Mouse (Mus musculus) hindbrain, embryonic 14.5 days (tissue): ENCODE data around the gene Drc7. TPM values are rescaled to one million over a fixed set of nuclear protein-coding genes. Genes with fewer than 3 reads are reported as not detected.

ENCODE experiments used
- ATAC-seq: fragments of 200-750 bp; cut with Nextera tagmentation; 2 replicates; pipeline ENCODE4 v1.8.0; 2017; ENCODE audit warnings: moderate number of reproducible peaks, mild to moderate bottlenecking, moderate TSS enrichment, moderate library complexity; ENCODE audit not compliant: low FRiP score
- DNase-seq: peaks from one replicate; pipeline ENCODE4 v3.0.0-alpha.2; 2015; ENCODE audit warnings: low spot score
- H3K27ac ChIP-seq: fragments of 300-500 bp; sonication (generic); 2 replicates; pipeline ENCODE4 v1.5.1; 2014; ENCODE audit warnings: mild to moderate bottlenecking, moderate library complexity
- H3K27me3 ChIP-seq: fragments of 300-500 bp; sonication (generic); 2 replicates; pipeline ENCODE4 v1.6.1; 2014; ENCODE audit warnings: mild to moderate bottlenecking, low read length, mixed read lengths; ENCODE audit not compliant: control insufficient read depth, insufficient read depth
- H3K36me3 ChIP-seq: fragments of 300-500 bp; sonication (generic); replicated peaks from 2 replicates; pipeline ENCODE4 v1.6.1; 2014; ENCODE audit not compliant: control insufficient read depth, insufficient read depth
- H3K4me1 ChIP-seq: fragments of 300-500 bp; sonication (generic); replicated peaks from 2 replicates; pipeline ENCODE4 v1.6.1; 2014; ENCODE audit warnings: antibody characterized with exemption, low read length, mixed read lengths; ENCODE audit not compliant: control insufficient read depth, insufficient read depth
- H3K4me2 ChIP-seq: fragments of 300-500 bp; sonication (generic); replicated peaks from 2 replicates; pipeline ENCODE4 v1.6.1; 2014; ENCODE audit warnings: mild to moderate bottlenecking, moderate library complexity
- H3K4me3 ChIP-seq: fragments of 300-500 bp; sonication (generic); replicated peaks from 2 replicates; pipeline ENCODE4 v1.5.1; 2014; ENCODE audit warnings: mild to moderate bottlenecking, low read length
- H3K9ac ChIP-seq: fragments of 300-500 bp; sonication (generic); 2 replicates; pipeline ENCODE4 v1.6.1; 2014
- H3K9me3 ChIP-seq: fragments of 300-500 bp; sonication (generic); 2 replicates; pipeline ENCODE4 v1.6.1; 2016; ENCODE audit warnings: low read length; ENCODE audit not compliant: control insufficient read depth
- WGBS: fragments of 180-500 bp; shearing (Covaris S2); extraction: QIAGEN DNeasy Blood & Tissue Kit; methylation state at CpG from one replicate; pipeline ENCODE4 v1.1.7; 2014; 5-methylcytosine and 5-hydroxymethylcytosine counted together
- polyA plus RNA-seq: library from polyadenylated mRNA; unstranded; fragments of >200 nt; fragmentation: Nextera tagmentation; extraction: Ambion mirVana; gene quantifications from 2 replicates; pipeline ENCODE4 v1.2.1, GENCODE M21; 2014

The Drc7 gene
- 1.8 and 2.3 TPM in 2 replicates for polyA plus RNA-seq

GRCm38 (mm10) chr8:95054927-95055510 lies at the start of gene Drc7:
Gene Drc7, plus strand, starts transcription at chr8:95055103.
- WGBS: 31% methylated on average over 2 of the region's 2 CpGs
- Histone ChIP-seq H3K4me3 (no peak within 1 kb of the TSS), H3K9ac (no peak within 1 kb of the TSS), H3K36me3 (no peaks in the 10 kb centered on the region), H3K4me1 (no peaks in the 10 kb centered on the region), H3K27ac (no peak within 1 kb of the TSS), H3K27me3 (no peaks in the 10 kb centered on the region), H3K4me2 (0 out of 2 replicates have a peak within 1 kb of the TSS, but pooled peaks have one; percentile 9), H3K9me3 (no peaks in the 10 kb centered on the region)
- ATAC-seq (peak; percentile 65), DNase-seq (peak; percentile 40)

- Histone ChIP-seq H3K36me3 (peaks cover 81% of the 10 kb centered on the region), H3K4me2 (no peak overlapping the region), H3K27me3 (no peaks in the 10 kb centered on the region), H3K27ac (no peak overlapping the region), H3K4me3 (no peak overlapping the region), H3K9me3 (no peaks in the 10 kb centered on the region), H3K9ac (no peak overlapping the region), H3K4me1 (no peaks in the 10 kb centered on the region; the same call in 1 of the 2 replicates)
- WGBS: 89% methylated on average over 15 of the region's 15 CpGs
- DNase-seq (no peak), ATAC-seq (no peak)
These were observed 42.4 kb upstream of the Drc7 start for GRCm38 (mm10) chr8:95012442-95012919.

GRCm38 (mm10) chr8:95015866-95016265 lies 39.0 kb upstream of the Drc7 start:
- 79% methylated on average over 4 of the region's 4 CpGs for WGBS
- Histone ChIP-seq H3K4me3 (no peak overlapping the region), H3K4me2 (no peak overlapping the region), H3K27ac (no peak overlapping the region), H3K36me3 (peaks cover 47% of the 10 kb centered on the region), H3K9me3 (no peaks in the 10 kb centered on the region), H3K4me1 (no peaks in the 10 kb centered on the region; the same call in 1 of the 2 replicates), H3K27me3 (no peaks in the 10 kb centered on the region), H3K9ac (0 out of 2 replicates have a peak overlapping the region, but pooled peaks have one; percentile 10)
- no peak for DNase-seq
- ATAC-seq: no peak

- Histone ChIP-seq H3K4me2 (no peak overlapping the region), H3K9ac (no peak overlapping the region), H3K9me3 (no peaks in the 10 kb centered on the region), H3K27me3 (no peaks in the 10 kb centered on the region), H3K36me3 (peaks cover 39% of the 10 kb centered on the region), H3K4me3 (no peak overlapping the region), H3K4me1 (no peaks in the 10 kb centered on the region; the same call in 1 of the 2 replicates), H3K27ac (no peak overlapping the region)
- 26% methylated on average over 4 of the region's 4 CpGs for WGBS
- no peak for ATAC-seq
- no peak for DNase-seq
These were observed 38.2 kb upstream of the Drc7 start for GRCm38 (mm10) chr8:95016684-95017083.

GRCm38 (mm10) chr8:95017451-95017850 lies 37.5 kb upstream of the Drc7 start, which contains the start of gene Adgrg3:
Gene Adgrg3, plus strand, starts transcription at chr8:95017692.
- no peaks in the 10 kb centered on the region for H3K9me3 ChIP-seq
- H3K27me3 ChIP-seq: no peaks in the 10 kb centered on the region
- no peak within 1 kb of the TSS for H3K4me2 ChIP-seq
- 83% methylated on average over 11 of the region's 11 CpGs for WGBS
- peaks cover 31% of the 10 kb centered on the region for H3K36me3 ChIP-seq
- no peaks in the 10 kb centered on the region; the same call in 1 of the 2 replicates for H3K4me1 ChIP-seq
- H3K9ac ChIP-seq: no peak within 1 kb of the TSS
- no peak within 1 kb of the TSS for H3K4me3 ChIP-seq
- no peak for ATAC-seq
- no peak for DNase-seq
- H3K27ac ChIP-seq: no peak within 1 kb of the TSS

GRCm38 (mm10) chr8:95017969-95018635 lies 36.8 kb upstream of the Drc7 start:
- Histone ChIP-seq H3K36me3 (peaks cover 25% of the 10 kb centered on the region), H3K4me1 (no peaks in the 10 kb centered on the region; the same call in 1 of the 2 replicates), H3K9ac (no peak overlapping the region), H3K4me3 (no peak overlapping the region), H3K27ac (no peak overlapping the region), H3K4me2 (no peak overlapping the region), H3K27me3 (no peaks in the 10 kb centered on the region), H3K9me3 (no peaks in the 10 kb centered on the region)
- 79% methylated on average over 9 of the region's 9 CpGs for WGBS
- DNase-seq (no peak), ATAC-seq (no peak)

- H3K4me3 ChIP-seq: no peak overlapping the region
- peaks cover 3% of the 10 kb centered on the region; the same call in 1 of the 2 replicates for H3K36me3 ChIP-seq
- ATAC-seq (no peak), DNase-seq (no peak)
- 80% methylated on average over 12 of the region's 12 CpGs for WGBS
- H3K4me2 ChIP-seq: no peak overlapping the region
- H3K9ac ChIP-seq: no peak overlapping the region
- H3K27me3 ChIP-seq: no peaks in the 10 kb centered on the region
- no peaks in the 10 kb centered on the region; the same call in 1 of the 2 replicates for H3K4me1 ChIP-seq
- H3K27ac ChIP-seq: no peak overlapping the region
- H3K9me3 ChIP-seq: no peaks in the 10 kb centered on the region
These were observed 34.6 kb upstream of the Drc7 start for GRCm38 (mm10) chr8:95020293-95020777.

- Histone ChIP-seq H3K27ac (no peak overlapping the region), H3K4me2 (no peak overlapping the region), H3K36me3 (peaks cover under 1% of the 10 kb centered on the region; the same call in 1 of the 2 replicates), H3K4me3 (no peak overlapping the region), H3K27me3 (no peaks in the 10 kb centered on the region), H3K4me1 (no peaks in the 10 kb centered on the region; the same call in 1 of the 2 replicates), H3K9me3 (0 out of 2 replicates have a peak, but pooled peaks cover 4% of the 10 kb centered on the region), H3K9ac (no peak overlapping the region)
- WGBS: 85% methylated on average over 10 of the region's 10 CpGs
- ATAC-seq (no peak), DNase-seq (no peak)
These were observed 34.1 kb upstream of the Drc7 start for GRCm38 (mm10) chr8:95020821-95021220.

GRCm38 (mm10) chr8:95023201-95023600 lies 31.7 kb upstream of the Drc7 start:
- no peak for ATAC-seq
- Histone ChIP-seq H3K27me3 (no peaks in the 10 kb centered on the region), H3K27ac (no peak overlapping the region), H3K4me1 (no peaks in the 10 kb centered on the region), H3K9ac (no peak overlapping the region), H3K9me3 (0 out of 2 replicates have a peak, but pooled peaks cover 4% of the 10 kb centered on the region), H3K36me3 (no peaks in the 10 kb centered on the region), H3K4me3 (no peak overlapping the region), H3K4me2 (no peak overlapping the region)
- DNase-seq: no peak
- WGBS: 23% methylated on average over 8 of the region's 8 CpGs
